Mouse (Mus musculus) cerebral cortex, adult 2 months (tissue): ENCODE results near the gene Sfxn5.

Experiments used
- WGBS: fragments of 180-500 bp; shearing (Covaris S2); methylation state at CpG from one replicate; pipeline ENCODE4 v1.1.7; 2018; 5-methylcytosine and 5-hydroxymethylcytosine counted together

Sfxn5 gene

DNA sequence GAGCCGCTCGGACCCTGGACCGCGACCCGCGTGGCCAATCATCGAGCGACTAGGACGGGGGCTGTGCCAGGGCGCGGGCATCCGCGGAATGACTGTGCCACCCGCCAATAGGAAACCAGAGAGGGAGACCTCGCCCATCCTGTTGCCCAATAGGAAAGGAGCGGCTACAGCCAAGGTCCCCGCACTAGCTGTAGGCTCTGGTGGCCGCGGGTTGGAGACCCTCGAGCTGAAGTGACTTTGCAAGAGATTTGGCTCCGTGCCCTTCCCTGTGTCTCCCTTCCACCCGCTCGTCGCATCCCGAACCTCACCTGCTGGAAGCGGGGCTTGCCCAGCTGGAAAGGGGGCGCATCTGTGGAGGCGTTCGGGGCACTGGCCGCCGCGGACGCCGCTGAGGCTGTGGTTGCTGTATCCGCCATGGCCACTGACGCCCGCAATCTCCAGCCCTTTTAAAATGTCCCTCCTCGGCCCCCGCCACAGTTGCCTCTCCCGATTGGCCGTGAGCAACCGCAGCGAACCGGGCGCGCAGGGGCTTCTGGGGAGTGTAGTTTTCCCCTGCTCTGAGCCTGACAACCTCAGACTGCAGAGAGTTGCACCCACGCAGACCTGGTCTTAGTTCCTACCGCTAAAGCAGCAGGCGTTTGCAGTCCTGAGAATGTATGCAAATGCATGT is at the start of gene Sfxn5:
Gene Sfxn5, minus strand, starts transcription at position 423 of the 670 bp plus-strand sequence.
- WGBS = under 1% methylated on average over 49 of the region's 49 CpGs

DNA sequence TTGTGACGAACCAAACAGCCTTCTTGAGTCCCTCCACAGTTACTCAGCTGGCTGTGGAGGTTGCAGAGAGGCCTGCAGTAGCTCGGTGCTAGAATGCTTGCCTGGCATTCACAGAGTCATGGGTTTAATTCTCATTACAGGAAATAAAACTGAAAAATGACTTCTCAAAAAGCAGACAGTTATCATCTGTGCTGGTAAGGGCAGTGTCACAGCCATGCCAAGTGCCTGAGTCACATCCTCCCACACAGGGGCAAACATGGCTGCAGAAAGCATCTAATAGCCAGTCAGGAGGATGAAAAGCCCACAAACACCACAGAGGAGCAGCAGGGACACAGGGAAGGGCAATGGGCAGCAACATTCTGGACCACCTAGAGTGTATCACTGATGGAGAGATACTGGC is 49.6 kb upstream of the Sfxn5 start:
- WGBS = 96% methylated on average over 2 of the region's 2 CpGs

DNA sequence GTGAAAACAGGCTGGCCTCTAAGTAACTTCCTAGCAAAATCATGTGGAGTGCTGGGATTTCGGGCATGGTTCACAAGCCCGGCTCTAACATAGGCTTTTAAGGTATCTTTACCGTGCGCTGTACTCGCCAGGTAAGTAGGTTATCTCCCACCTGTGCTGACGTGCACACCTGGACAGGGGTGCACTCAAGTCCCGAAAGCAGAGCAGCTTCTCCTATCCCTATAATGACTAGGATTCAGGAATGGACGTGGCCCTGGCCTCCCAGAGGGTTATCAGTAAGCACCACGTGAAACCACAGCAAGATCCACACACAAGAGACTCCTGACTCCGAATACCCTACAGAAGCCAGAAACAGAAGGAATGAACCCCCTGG is 48.4 kb upstream of the Sfxn5 start:
- WGBS = 91% methylated on average over 10 of the region's 10 CpGs

DNA sequence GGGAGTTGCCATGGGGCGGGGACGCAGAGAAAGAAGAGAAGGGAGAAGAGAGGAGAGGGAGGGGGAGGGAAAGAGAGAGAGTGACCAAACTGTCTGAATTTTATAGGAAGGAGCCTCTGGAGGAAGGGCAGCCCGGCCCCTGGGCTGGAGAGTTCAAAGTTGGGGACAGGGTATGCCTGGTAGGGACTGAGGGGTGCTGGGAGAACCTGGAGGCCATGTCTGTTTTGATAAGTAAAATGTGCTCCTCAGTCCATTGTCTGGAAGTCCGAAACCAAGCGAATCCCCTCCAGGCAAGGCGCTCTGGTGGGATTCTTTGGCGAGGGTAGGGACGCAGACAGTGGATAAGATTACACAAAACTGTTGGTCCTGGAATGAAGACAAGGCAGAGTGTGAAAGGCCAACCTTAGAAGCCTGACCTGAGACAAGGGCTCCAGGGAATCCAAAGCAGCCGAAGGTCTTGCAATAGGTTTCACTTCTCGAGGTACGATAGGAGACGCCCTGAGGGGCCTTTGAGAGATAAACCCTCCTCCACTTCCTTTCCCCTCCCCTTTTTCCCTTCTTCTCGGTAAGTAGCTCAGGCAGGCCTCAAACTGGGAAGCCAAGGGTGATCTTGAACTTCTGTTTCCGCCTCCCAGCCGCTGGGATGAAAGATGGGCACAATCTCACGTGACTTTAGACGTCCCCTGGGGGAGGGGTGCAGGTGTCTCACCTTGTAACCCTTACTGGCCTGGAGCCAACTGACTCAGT is 47.9 kb upstream of the Sfxn5 start:
- 48% methylated on average over 17 of the region's 17 CpGs for WGBS

DNA sequence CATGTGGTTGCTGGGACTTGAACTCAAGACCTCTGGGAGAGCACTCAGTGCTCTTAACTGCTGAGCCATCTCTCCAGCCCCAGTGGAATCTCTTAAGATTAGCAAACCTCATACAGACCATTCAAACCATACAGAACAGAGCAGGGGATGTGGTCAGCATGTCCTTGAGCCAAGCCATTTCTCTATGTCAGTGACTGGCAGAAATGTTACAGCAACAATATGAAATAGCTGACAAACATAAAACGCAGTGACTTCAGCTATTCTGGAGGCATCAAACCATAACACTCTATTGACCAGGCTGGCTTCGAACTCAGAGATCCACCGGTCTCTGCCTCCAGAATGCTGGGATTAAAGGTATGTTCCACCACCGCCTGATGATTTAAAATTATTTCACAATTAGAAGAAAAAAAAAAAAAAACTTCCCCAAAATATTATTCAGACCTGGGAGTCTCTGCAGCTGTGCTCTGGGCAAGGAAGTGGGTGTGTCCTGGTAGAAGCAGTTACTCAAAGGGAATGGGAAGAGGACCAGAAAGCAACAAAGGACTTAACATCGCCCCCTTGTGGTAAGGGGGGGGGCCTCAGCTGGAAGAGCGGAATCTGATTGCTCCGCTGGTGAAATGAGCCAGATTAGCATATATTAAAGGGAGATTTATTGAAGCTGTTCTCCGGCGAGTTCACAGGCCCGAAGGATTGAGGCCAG is 47.1 kb upstream of the Sfxn5 start:
- 28% methylated on average over 10 of the region's 10 CpGs for WGBS

DNA sequence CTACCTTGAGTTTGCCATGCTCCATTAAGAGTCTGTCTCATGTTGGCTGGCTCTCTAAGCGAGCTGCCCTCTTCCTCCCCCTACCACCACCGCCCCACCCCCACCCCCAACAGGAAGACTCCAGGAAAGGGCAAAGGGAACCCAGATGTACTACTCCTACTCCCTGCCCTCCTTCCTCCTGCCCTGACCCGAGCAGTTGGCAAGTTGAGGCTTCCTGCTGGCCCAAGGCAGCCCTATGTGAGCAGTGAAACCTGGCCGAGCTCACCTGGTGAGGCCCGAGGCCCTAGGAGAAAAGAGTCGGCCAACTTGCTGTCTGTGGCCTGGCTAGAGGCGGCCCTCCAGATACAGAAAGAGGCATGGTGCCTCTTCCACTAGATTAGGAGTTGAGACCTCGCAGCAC is 45.4 kb upstream of the Sfxn5 start:
- 67% methylated on average over 8 of the region's 8 CpGs for WGBS

DNA sequence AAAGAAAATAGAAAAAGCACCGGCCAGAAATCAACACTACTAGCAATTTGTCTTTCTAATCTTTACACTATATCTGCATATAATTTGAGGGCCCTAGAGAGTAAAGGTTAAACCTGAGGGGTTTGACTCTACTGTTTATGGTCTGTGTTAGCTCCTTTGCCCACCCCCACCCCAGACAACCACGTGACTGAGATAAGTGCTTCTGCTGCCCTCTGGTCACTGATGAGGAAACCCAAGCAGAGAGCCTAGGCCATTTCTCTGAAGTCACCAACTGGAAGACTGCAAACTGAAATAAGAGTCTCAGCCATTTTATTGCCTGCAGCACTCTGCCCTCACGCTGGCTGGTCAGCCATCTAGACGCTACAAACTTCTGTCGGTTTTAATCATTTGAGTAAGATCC is 44.7 kb upstream of the Sfxn5 start:
- 80% methylated on average over 5 of the region's 5 CpGs for WGBS

DNA sequence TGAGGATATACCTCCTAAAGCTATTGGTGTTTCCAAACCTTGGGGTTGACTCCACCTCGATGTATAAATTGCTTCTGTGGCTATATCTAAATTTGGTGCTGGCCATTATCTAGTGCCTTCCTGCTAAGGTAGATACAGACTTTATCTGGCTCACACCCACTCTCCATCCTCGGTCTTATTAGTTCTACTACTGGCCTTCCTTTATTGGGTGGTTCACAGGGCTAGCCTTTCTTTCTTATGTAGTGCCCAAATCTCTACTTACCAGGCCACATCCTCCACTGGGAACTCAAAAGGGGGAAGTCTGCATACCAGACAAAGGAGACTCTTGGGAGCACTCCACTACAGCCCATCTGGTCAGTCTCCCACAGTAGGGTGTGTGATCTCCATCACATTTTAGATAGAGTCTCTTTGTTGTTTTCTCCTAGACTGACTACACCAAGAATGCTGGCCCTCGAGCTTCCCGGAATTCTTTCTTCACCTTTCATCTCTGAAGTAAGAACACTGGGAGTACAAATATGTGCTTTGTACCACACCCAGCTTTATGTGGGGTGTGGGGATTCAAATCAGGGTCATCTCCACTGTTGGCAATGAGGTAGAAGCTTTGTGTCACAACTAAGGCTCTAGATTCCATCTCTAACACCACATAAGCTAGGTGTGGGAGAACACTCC is 44.0 kb upstream of the Sfxn5 start:
- WGBS = 85% methylated on average over 4 of the region's 4 CpGs

DNA sequence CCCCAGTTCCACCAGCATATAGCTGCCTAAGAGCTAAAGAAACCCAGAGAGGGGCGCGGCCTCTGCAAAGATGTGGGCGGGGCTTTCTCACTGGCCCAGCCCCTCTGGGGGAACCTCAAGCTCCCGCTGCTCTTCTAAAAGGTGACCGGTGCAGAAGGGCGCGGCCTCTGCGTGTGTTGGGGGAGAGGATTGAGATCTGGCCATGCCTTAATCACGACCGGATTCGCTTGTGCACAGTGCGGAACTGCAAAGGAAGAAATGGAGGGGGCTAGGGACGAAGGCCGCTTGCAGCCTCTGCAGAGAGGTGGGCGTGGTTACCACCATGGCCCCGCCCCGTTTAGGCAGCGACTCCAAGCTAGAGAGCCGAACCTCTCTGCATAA is 41.5 kb upstream of the Sfxn5 start:
- under 1% methylated on average over 19 of the region's 19 CpGs for WGBS

DNA sequence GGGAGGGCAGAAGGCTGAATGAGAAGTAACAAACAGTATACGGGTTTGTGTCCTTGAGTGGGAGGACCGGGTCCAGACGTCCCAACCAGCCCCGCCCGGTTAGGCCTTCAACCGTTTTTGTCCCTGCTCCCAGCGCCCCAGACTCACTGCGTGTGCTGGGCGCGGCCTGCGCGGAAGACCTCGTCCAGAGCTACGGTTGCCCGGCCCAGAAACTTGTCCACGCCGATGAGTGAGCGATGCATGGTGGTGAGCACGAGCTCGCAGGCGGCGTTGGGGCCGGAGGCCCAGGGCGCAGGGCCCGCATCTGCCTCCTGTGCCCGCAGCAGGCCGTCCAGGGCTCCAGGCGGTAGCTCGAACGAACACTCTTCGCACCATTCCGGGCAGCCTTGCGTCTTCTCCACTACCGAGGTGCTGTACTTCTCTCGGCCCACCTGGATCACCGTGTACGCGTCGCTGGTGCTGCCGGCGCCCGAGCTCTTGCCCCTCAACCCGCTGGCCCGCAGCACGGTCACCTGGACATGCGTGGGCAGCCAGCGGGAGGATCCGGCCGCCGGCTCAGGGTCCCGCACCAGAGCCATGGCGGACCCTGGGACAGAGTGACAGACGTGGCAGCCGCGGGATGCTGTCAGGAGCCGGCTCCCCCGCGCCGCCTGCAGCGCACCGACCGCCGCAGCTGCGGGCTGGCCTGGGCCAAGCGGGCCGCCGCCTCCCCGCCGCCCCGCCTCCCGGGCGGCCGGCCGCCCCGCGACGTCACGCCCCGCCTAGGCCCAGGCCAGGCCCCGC is 40.9 kb upstream of the Sfxn5 start, which contains the start of gene Rab11fip5:
Gene Rab11fip5, minus strand, starts transcription at position 684 of the 783 bp plus-strand sequence.
- 1% methylated on average over 80 of the region's 80 CpGs for WGBS

DNA sequence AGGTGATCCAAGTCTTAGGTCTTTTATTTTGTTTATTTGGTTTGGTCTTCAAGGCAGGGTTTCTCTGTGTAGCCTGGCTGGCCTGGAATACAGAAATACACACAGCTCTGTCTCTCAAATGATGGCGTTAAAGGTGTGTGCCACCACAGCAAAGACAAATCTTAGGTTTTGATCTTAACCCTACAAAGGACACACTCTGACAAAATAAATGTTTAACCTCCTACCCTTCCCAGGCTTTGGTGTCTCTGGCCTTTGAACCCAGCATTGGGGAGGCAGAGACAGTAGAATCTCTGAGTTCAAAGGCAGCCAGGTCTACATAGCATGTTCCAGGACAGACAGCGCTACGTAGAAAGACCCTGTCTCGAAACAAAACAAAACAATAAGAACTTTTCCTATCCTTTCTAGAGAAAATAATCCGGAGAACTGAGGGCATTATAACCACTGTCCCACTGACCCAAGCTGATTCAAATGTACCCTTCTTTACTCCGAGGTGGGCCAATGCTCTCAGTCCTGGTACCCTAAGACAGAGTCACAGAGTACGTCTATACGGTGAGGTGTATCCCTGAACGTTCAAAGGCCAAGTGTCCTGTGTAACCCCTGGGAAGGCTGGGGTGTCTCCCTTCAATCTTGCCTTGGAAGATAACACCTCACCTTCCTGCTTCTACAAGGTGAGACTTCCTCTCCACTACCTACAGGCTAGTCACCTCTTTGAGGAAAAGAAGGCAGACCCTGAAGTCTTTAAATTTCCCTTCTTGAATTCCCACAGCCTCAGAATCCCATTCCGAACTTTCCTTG is 40.0 kb upstream of the Sfxn5 start:
- WGBS = 60% methylated on average over 10 of the region's 10 CpGs

DNA sequence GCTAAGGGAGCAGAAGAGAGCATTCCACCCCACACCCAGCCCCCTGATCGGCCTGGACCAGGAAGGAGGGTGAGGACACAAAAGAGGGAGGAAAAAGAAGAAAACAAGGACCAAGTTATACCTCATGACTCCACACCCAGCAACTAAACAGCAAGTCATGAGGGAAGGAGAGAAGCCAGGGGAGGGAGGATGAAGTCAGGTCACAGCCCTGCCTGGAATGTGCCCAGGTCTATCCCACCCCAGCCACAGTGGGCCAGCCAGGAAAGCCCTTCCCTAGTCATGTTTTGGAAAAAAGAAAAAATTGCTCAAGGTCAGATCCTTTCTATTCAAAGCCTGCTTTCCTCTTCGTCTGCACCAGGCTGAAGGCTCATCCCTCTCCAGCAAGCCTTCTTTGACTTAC is 39.3 kb upstream of the Sfxn5 start:
- 29% methylated on average over 2 of the region's 2 CpGs for whole genome bisulfite sequencing

DNA sequence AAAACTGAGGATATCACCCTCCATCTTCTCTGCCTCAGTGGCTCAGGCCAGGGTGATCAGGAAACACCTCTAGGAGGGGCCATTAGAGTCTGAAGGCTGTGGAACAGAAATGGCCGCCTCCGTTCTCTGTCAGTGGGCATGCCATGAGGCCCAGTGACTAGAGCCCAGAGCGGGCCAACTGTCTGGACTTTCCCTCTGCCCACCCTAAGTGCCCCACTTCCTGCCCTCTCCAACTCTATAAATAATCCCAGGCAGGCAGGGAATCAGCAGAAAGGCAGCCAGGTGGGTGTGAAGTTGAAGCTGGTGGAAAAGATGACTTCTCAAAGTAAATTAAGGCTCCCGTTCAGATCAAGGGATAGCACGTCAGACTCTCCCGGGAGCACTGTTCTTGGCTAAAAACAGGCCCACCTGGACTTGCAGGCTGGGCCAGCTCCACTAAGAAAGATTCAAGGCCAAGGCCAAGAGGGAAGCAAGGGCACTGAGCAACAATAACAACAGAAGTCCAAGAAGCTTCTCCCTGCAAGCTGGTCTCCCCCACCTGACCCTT is 38.7 kb upstream of the Sfxn5 start:
- WGBS = 50% methylated on average over 6 of the region's 6 CpGs

DNA sequence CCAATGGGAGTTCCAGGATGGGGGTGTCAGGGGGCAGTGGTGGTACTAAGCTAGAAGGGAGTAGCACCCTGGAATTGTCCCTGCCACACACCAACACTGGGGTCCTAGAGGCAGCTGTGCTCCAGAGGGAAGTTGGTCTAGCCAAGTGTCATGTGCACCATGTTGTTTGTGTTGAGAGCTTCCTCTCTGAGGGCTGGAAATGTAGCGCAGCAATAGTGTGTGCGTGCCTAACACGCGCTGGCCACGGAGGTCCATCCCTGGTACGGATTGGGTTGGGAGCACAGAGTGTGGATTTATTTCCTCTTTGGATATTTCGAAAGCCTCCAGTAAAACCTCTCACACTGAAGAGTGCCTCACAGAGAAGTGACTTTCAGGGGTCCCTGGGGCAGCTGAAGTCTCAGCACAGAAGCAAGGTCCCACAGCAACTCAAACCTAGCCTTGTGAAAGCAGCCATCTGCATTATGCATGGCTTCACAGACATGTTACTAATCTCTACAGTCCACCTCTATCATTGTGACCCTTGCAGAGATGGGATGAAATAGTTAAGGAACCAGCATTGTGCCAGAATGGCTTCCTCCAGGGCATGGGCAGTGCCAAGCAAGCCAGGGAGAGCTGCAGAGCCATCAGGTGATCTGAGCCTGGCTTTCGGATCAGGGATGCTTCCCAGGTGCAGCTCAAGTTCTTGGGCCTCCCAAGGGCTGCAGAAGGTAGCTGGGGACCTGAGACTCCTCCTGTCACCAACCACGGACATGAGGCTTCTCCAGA is 37.6 kb upstream of the Sfxn5 start:
- WGBS = 84% methylated on average over 9 of the region's 9 CpGs

DNA sequence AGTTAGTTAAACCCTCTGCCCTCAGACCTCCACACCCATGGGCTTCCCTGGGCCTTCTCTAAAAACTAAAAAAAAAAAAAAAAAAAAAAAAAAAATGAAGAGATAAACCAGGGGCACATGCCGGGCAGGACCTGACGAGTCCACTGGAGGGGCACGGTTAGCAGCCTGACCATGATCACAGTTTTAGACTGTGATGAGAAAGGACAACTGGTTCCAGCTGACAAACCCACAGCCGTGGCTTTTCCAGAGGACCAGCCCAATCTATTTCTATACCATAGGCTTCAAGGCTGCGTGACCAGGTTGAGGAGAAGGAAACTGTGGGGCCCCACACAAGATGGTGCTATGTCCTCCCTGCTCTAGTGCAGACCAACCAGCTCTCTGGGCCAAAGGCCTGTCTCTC is 36.8 kb upstream of the Sfxn5 start:
- 81% methylated on average over 5 of the region's 5 CpGs for WGBS

DNA sequence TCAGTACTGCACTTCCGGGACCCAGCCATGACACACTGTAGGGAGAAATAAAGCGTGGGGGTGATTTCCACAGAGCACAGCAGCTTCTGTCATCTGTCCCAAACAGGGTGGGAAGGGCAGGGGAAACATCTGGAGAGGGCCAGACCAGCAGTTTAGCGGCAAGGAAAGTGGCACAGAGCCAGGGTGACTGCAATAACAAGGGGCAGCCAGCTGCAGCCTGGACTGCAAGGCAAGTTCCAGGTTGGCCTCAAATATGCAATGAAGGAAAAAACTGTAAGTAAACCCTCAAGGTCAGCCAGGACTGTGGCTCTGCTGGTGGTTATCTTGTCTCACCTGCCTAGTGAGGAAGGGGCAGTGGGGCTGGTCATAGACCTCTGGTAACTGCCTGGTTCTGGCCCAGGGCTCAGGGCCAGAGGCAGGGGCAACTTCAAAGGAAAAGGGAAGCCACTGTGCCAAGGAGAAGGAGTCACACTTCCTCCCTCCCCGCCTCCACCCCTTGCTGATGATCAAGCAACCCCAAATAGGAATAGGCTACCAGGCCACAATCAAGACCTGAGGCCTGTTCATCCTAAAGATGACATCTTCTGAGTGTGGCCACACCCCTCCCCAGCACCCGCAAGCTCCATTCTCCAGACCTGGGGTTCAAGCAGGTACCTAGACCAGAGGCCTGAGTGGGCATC is 36.1 kb upstream of the Sfxn5 start:
- WGBS = 62% methylated on average over 5 of the region's 5 CpGs

DNA sequence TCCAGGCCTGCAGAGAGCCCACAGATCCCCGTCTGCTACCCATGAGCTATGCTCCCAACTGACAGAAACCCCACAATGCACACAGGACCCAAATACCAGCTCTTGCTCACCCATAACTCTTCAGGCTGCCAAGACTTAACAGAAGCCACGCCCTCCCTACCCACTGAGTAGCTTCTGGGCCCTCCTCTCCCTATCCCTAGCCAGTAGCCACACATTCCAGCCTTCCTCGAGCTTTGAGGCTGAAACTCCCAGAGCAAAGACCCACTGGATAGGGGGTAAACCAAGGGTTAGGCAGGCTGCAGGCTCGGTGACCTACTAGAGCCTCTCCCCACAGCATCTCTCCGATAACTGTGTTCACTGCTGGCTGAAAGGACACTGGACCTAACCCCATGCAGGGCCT is 35.5 kb upstream of the Sfxn5 start:
- WGBS = 69% methylated on average over 5 of the region's 5 CpGs

DNA sequence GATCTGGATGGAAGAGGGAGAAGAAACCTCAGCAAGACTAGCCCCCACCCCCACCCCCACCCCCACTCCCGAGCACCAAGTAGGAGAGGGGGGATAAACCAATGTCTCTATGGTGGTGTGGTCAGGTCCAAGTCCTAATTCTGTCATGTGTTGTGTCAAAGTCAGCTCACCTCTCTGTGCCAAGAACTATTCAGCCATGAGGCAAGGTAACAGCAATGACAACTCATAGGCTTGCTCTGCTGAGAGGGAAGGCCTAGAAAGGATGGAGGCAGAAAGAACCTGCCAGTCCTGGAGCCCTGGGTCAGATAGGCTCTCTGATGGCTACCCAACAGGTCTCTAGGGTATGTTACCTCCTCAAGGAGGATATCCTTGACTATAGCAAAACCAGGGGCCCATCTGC is 34.9 kb upstream of the Sfxn5 start:
- WGBS = 90% methylated on average over 1 of the region's 1 CpGs

DNA sequence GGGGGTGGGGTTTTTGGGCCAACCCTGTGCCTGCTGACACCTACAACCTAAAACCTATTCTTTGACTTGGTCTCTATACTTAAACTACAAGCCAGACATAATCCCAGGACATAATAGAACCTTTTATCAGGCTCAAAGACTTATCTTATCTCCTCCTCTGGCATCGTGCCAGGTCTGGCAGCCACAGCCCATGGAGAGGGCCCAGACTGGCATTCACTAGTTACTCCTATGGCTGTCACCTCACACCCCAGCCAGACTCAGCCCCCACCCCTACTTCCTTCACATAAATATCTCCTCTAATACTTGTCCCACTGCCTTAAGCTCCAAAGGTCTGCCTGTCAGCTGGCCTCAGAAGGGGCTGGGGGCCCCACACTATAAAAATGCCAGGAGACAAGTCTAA is 33.2 kb upstream of the Sfxn5 start:
- WGBS = 45% methylated on average over 1 of the region's 1 CpGs
